Mouse (Mus musculus) gonadal fat pad, adult 2 months (tissue): ENCODE data around the gene Gm266. TPM values are rescaled to one million over a fixed set of nuclear protein-coding genes. Genes with fewer than 3 reads are reported as not detected.
"Not testable (repeated sequence)": the region's sequence is repeated elsewhere in the genome, so short reads cannot be mapped to it uniquely, and the experiment has no call there.

ENCODE experiments used
- DNase-seq: peaks from one replicate; pipeline ENCODE4 v3.0.0-alpha.2; 2012; ENCODE audit warnings: low read depth
- polyA plus RNA-seq: library from polyadenylated mRNA; depleted of rRNA; stranded (reverse); fragments of >200 nt; gene quantifications from 2 replicates; pipeline ENCODE4 v1.2.3, GENCODE M21; 2012; rRNA removed

Gene Gm266
- polyA plus RNA-seq = 37.6 and 60.4 TPM in 2 replicates

DNA sequence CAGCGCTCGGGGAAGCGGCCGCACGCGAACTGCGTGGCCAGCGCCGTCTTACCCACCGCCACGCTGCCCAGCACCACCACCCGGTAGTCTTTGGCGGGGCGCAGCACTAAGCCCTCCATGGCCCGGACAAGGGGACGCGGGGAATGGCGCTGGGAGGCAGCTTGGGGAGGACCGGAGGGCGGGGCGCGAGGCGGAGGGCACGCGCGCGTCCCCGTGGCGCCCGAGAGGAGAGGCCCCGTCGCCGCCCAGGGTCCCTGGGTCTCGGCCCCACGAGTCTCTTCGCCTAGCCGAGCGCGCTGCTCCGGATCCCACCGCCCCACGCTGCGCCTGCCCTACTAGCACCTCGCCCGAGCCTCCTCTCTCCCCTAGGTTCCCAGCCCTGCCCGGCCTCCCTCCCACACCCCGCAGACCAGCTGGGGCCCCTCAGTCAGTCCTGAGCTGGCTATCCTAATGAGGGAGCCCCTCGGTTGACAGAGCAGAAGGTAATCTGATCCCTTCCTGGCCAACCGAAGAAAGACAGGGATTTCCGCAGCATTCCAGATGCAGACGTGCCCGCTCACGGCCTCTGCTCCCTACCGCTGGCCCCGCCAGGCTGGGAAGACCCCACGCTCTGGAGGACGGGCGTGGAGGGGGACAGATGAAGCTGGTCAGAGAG lies at the start of gene Gm266:
TSS of gene Gm266 (minus strand) at position 172 of the 655 bp plus-strand sequence.
- DNase-seq = no peak

DNA sequence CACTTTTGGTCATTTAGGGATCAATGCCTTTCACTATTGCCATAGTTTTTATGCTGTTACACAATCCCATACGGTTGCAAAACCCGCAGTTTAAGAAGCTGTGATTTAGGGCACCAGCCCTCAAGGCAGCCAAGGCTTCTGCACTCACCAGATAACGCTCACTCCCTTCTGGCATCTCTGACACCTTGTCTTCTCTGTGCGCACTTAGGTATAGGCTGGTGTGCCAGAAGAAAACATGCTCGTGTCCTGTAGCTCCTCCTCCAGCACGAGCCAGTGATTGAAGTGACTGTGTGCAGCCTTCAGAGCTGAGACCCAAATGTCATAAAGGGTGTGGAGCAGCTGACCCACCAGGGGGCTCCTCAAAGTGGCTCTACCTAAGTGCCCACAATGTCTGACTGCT lies 49.7 kb upstream of the Gm266 start:
- no peak for DNase-seq

DNA sequence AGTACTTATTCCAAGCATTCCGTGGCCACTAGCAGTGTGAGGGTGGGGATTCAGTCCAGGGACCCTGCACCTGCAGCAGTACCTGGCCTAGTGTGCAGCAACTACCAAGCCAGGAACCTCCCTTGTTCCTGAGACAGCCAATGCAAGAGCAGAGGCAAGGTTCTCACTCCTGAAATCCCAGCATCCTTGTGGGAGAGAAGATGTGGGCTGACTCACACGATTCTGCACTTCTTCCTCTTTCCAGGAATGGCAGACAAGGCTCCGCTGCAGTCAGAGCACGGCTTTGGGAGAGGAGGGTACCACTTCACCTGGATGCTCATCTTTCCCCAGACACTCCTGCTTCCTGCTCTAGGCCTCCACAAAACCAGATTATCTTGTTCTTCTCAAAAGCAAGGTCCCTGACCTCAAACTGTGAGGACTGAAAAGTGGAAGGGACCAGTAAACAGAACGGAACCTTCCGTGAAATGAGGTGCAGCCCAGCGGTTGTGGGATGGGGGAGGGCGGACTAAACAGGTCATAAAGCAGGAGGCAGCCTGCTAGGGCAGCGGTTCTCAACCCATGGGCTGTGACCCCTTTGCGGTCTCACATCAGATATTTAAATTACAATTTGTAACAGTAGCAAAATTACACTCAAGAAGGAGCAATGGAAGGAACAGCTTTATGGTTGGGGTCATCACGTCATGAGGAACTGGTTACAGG lies 47.6 kb upstream of the Gm266 start:
- DNase-seq = no peak

DNA sequence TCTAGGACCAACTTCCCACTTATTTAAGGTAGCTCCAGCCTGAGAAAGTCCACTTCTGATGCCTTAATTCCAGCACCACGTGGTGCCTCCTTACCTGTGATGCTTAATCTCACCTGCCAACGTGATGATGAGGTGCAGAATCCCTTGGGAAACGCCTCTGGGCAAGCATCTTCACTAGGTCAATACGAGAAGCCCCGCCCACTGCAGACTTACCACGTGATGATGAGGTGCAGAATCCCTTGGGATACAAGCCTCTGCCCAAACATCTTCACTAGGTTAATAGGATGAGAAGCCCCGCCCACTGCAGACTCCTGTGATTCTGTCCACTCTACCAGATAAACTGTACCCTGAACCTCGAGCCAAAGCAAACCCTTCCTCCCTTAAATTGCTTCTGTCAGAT lies 43.6 kb upstream of the Gm266 start:
- DNase-seq = no peak

DNA sequence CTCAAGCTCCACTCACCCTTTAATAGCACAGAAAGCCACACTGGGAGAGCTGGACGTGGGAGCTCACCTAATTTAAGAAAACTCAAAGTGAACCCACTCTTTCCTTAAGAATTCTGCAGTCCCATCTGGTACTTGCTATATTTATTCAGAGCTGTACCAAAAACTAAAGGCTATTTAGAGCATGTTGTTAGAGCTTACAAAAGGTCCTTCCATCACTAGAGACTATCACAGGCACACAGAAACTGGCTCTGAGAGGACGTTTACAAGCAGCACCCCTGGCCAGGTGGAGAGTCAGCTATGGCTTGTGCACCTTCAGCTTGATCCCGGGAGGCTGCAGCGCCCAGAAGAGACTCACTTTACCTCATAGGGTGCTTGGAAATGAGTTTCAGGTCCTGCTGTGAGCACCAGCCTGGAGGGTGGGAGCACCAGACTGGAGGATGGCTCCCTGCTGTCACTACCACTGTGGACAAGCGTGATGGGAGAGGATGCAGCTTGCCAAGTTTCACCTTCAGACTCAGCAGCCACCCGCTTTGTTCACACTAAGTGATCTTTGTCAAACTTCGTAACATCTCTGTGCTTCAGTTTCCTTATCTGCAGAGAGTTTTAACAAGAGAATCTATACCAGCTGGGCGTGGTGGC lies 42.1 kb upstream of the Gm266 start:
- no peak for DNase-seq

DNA sequence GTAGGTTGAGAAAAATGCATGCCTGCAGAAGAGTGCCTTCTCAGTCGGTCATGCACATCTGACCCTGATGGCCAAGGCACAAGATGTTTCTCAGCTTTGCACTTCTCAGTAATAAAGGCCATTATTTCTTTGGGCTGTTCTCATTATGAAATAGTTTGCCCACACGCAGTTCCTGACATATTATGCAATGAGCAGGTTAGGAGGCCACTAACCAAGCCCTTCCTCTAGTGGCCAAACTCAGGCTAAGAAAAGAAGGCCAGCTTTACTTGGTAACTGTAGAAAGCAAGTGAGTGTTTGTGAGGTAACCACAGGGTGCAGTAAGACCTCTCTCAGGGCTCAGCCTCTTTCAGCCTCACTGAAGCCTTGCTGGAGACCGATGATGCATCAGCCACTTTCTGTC lies 39.3 kb upstream of the Gm266 start:
- DNase-seq = no peak

DNA sequence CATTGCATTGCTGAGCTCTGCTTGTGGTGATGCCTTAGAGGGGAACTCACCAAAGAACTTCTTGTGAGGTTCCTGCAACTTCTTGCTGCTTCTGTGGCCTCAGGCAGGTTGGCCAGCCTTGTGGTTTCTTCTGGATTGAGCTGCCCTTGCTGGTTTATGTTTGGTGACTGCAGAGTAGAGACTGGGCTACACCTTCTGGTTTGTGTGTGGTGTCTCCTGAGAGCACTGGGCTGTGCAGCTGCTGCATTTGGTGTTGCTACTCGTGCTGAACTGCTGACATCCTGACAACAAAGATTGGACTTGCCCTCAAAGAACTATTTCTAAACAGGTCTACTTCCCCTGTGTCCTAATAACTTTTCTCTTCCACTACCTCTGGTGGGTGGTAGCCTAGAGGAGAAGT lies 38.8 kb upstream of the Gm266 start:
- no peak for DNase-seq

DNA sequence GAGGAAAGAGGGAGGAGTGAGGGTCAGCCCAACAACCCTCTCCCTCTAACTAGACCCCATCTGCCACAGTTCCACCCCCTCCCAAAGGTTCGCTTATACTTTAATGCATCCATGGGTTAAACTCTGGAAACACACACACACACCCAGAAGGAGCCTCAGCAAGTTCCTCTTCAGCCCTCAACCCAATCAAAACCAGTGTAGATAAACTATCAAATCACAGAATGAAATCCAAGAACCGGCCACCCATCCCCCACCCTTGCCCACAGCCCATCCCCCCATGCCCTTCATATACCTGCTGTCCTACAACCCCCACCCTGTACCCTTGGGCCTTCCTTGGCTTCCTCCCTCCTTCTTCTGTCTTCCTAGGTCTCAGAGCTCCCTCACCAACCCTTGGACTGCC lies 35.4 kb upstream of the Gm266 start:
- DNase-seq = no peak

DNA sequence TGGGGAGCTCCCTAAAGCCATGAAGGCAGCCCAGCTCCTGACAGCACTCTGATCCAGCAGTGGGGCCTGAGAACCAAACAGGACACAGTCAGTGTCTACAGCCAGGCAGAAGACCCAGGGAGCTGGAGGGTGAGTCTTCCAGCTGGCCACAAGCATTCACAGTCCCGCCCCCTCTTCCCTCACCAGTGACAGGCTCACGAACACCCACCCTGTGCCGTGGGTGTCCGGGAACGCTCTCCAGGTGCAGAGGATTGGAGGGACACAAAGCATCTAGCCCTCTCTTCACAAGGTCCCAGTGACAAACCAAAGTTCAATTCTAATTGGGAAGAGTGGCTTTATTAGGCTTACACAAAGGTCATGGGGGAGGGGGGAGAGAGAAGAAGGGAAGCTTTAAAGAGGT lies 34.2 kb upstream of the Gm266 start:
- DNase-seq = no peak

DNA sequence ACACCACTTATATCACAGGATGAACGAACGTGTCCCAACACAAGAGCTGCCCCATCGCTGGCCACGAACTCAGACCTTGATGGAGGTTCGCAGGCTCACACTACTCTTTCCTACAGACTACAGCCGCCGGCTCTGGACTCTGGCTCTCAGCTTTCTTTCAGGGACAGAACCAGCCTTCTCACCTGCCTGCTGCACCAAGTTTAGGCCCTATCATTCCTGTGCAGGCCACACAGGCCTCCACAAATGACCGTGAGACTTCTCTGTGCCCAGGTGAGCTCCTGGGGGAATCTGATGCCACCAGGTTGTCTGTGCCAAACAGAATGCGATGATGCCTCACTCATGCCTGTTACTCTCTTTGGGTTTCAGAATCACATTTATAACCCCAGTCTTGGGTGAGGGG lies 32.8 kb upstream of the Gm266 start:
- no peak for DNase-seq

DNA sequence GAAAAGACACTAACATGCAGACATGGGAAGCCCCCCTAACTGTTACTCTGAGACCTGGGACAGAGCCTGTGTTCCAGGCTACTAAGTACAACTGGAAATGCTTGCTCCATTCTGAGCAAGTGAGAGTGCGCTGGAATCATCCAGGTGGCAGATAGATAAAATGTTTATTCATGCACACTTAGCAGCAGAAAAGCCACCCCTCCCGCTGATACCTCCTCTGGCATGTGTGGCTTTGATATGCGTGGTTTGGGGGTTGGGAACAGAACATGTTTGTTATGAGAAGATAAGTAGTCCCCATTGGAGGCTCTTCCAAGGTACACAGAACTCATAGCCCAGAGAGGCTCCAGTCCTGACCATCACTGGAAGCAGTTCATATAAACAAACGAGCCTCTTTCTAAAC lies 32.3 kb upstream of the Gm266 start:
- no peak for DNase-seq

DNA sequence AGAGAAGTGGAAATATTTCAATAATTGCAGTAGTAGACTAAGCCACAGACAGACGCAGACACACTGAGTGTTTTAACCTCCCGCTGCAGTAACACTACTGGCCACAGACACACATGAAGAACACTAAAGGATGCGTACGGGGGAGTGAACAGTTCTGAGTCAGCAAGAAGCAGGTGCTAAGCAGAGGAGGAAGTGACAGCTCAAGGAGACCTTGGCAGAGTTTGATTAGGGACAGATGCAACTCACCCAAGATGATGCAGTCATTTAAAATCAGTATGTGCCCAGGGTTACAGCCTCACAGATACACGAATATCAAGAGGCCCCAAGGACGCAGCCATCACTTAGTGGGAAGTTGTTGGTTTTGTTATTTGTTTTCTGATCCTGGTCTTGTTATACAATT lies 31.2 kb upstream of the Gm266 start:
- no peak for DNase-seq

DNA sequence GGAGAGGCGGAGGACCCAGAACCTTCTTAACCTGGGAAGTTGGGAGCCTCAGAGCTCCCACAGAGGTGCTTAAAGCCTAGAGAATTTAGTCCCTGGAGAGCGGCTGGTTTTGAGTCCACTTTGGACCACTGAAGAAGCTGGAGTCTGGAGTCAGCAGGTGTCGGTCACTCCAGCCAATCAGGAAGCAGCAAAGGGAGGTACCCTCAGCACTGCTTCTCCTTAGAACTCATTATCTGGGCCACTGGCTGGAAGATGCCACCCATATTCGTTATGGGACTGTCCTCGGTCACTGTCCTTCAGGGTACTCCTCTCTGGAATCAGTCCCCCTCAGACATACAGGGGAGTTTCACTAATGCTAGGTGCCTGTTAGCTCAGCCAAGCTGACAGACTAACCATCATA lies 30.3 kb upstream of the Gm266 start:
- DNase-seq = no peak

DNA sequence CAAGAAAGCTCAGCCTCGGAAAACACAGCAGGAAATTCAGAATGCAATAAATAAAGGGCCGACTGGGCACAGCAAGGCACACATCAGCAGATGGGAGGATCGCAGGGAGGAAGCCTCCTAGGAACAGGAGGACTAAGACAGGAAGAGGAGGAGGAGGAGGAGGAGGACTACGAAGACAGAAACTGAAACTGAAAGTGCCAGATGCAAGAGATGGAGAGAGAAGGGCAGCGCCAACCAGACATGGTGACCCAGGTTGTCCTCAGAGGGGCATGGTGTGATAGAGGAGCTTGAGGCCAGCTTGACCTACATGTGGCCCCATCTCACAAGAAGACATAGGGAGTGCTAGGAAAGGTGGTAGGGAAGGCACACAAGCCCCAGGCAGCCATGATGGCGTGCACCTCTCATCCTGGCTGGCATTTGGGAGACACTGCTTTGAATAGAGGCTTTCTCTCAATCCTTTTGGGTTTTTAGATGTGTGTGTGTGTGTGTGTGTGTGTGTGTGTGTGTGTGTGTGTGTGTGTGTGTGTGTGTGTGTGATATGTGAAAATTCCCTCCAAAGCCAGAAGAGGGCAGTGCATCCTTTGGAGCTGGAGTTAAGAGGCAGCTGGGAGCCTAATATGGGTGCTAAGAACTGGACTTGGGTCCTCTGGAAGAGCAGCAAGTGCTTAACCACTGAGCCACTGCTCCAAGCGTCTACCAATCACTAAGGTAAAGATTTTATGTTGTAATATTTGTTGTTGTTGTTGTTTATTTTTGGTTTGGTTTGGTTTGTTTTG lies 29.4 kb upstream of the Gm266 start:
- DNase-seq = no peak

DNA sequence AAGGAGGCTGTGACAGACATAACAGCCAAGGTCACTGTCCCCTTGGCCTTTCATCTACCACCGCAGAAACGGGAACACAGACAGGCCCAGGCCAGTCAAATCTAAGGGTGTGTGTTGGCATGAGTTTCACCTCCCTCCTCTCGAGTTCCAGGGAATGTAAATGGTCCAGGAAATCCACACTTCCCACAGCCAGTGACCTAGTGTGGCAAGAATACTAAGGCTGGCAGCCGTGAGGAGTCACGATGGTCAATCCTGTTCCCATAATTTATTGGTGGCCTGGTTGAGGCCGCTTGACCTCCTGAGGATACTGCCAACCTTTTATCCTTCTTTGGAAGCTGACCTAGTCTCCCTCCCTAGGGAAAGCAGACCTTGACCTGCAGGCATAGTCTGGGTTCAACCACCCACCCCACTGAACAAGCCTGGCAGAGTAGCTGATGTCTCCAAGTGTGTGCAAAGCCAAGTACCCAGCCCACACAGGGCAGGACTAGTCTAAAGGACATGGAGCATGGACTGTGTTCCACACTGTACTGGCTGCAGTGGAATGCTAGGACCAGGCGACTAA lies 28.7 kb upstream of the Gm266 start:
- no peak for DNase-seq

DNA sequence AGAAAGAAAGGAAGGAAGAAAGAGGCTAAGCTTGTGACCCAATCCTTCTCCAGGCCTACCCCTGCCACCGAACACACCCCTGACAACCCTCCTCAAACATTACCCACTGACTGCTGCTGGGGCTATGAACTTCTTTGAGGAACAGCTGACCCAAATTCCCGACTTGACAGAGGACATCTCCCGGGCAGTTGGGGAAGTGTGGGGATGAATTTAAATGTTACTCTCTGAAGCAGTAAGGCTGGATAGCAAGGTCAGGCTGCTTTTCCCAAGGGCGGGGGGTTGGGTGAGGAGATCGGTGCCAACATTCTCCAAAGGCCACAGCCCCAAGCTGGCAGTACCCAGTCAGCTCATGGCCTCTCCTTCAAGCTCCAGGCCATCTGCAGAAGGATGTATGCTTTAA lies 28.1 kb upstream of the Gm266 start:
- no peak for DNase-seq

DNA sequence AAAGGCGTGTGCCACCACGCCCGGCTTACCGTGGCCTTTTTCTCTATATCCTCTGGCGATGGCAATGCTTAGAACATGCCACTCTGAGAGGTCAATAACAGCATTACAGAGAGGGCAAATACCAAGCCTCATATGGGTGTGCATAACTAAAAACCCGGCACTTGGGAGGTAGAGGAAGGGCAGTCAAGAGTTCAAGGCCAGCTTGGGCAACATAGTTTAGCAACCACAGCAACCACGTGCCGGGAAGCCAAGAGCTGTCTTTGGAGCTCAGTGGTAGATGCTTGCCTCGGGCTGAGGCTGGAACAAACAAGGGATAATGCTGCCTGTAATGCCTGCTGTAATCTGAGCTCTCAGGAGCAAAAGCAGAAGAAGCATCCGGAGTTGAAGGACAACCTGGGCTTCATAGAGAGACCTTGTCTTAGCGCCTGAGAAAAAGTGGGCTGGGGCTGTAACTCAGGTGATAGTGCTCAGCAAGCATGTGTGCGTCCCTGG lies 27.0 kb upstream of the Gm266 start:
- DNase-seq = no peak

DNA sequence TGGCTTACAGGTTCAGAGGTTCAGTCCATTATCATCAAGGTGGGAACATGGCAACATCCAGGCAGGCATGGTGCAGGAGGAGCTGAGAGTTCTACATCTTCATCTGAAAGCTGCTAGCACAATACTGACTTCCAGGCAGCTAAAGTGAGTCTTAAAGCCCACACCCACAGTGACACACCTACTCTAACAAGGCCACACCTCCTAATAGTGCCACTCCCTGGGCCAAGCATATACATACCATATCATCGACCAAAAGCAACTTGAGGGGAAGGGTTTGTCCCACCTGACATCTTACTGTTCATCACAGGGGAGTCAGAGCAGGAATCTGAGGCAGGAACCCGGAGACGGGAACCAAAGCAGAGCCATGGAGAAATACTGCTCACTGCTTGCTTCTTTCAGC lies 22.8 kb upstream of the Gm266 start:
- DNase-seq = not testable (repeated sequence)

DNA sequence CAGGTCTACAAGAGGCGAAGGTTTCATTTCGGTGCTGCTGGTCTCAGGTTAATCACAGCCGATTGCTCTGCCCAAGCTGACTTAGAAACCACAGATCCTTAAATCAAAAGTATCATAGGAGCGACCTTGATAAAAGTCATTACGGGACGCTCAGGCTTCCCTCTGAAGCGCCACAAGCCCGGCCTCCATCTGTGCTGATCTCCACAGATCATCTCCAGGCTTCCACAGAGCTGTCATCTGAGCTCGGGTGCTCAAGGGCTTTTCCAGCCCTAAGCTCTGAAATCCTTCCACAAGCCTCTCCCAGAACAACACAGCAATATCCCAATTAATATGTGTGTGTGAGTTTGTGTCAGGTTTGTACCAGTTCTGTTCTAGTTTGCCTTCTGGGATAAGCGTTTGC lies 22.3 kb upstream of the Gm266 start:
- no peak for DNase-seq

DNA sequence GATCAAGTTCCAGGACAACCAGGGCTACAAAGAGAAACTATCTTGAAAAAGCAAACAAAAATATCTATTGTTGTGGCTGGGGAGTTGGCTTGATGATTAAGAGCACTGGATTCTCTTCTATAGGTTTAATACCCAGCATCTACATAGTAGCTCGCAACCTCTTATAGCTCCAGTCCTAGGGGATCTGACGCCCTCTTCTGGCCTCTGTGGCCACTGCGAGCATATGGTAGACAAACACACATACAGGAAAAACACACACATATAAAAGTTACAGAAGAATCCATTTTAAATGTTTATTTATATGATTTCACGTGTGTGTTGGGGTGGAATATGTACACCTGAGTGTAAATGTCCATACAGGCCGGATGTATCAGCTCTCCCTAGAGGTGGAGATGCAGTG lies 21.4 kb upstream of the Gm266 start:
- DNase-seq = no peak

DNA sequence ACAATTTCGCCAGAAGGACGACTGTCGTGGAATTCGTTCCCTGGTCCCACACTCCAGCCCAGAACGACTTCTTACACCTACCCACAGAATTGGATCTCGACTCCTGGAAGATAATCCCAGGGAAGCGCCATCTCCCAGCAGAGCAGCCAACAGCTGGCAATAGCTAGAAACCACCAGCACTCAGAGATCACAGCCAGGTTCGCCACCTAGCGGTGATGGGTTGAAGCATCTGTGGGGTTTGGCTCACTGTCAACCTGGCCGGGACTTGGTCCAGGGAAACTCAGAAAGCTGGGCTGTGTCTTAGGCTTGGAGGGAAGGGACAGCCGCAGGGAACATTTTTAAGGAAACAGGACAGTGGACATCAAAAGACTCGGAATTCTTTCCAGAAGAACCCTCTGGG lies 19.3 kb upstream of the Gm266 start:
- no peak for DNase-seq

DNA sequence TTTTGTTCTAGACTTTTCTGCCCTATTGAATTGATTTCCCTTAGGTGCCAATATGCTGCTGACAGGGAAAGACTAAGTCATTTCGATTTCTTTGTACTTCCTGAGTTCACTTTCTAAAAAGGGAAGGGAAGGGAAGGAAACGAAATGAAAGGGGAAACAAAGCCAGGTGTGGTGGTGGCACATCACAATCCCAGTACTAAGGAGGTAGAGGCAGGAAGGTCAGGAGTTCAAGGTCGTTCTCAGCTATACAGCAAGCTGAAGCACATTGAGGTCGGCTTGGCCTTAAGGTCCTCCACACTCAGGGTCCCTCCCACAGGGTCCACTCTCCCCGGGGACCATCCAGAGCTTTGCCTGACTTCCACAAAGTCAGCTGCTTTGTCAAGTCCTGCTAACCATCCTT lies 17.9 kb upstream of the Gm266 start:
- DNase-seq = no peak
